Mouse (Mus musculus) megakaryocyte, adult 5-6 weeks (primary cell): ENCODE data around the gene Aplf. TPM values are rescaled to one million over a fixed set of nuclear protein-coding genes. Genes with fewer than 3 reads are reported as not detected.
"Not testable (repeated sequence)": the region's sequence is repeated elsewhere in the genome, so short reads cannot be mapped to it uniquely, and the experiment has no call there.

Experiments
- ATAC-seq: 2 replicates; pipeline ENCODE4 v1.8.0; 2016; ENCODE audit warnings: mild to moderate bottlenecking, inconsistent platforms; ENCODE audit not compliant: poor library complexity, severe bottlenecking
- total RNA-seq, 2 experiments: library from RNA; stranded (forward) in 1 of 2; stranded (reverse) in 1 of 2; fragments of 153-499, 151-499 nt in 1 of 2; fragments of 221-1000, 200-1000 nt in 1 of 2; gene quantifications; 2 replicates each; pipeline versions ENCODE4 v1.2.3 to v1.2.4; 2015 to 2017

The Aplf gene
- total RNA-seq, 2 experiments from 2014 or later, result 8.7 to 14.6 TPM

DNA sequence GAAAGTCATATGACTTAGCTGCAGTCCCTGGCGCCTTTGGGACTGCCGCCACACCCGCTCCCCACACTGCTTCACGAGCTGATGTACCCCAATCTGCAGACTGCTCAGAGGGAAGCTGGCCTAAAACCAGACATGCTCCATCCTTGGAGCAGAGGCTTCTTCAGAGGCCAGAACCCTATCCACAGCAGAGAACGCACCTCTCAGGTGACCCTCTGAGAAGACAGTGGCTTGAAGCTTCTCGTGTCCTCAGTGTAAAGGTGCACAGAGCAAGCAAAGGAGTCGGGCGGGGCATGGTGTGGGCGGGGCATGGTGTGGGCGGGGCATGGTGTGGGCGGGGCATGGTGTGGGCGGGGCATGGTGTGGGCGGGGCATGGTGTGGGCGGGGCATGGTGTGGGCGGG, 43.1 kb downstream of the Aplf start:
- not testable (repeated sequence) for ATAC-seq

GRCm38 (mm10) chr6:87623151-87623550, 48.8 kb downstream of the Aplf start:
- no peak for ATAC-seq

- ATAC-seq, result no peak
Observed at GRCm38 (mm10) chr6:87621281-87621680, 50.7 kb downstream of the Aplf start.

DNA sequence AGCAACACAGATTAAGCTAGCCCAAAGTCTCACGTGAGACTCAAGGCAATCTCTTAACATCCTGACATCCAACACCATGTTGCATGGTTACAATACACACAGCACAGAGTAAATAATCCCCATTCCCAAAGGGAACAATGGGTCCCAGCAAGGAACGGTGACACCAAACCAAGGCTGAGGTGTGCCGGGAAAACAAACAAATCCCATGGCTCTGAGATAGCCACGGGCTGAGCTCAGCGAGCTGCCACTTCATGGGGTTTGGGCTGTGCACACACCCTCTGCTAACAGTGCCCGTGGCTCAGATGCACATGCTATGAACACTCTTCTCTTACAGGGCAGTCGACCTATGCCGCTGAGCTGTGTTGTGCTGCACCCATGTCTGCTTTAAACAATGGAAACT, 54.0 kb downstream of the Aplf start:
- no peak for ATAC-seq

DNA sequence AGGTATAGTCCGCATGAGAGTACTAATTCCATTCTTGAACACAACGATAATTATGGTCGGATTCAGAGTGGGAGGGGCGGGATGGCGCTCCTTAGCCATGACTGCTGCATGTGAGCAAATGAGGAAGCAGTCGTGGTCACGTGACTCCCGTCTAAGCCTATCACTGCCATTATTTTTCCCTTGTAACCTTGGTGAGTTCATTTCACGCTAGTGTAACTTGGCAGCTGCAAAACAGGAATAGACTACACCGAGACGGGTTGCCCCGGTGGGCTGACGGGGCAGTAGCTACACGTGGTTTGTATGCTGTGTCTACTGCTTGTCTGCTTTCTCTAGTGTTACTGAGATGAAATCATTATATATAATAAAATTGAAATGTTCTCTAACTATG, 56.3 kb downstream of the Aplf start:
- no peak for ATAC-seq

- ATAC-seq, result peak; percentile 69
Observed at GRCm38 (mm10) chr6:87614794-87615695, 56.9 kb downstream of the Aplf start.

GRCm38 (mm10) chr6:87599825-87600224, 72.2 kb downstream of the Aplf start:
- ATAC-seq, result no peak

DNA sequence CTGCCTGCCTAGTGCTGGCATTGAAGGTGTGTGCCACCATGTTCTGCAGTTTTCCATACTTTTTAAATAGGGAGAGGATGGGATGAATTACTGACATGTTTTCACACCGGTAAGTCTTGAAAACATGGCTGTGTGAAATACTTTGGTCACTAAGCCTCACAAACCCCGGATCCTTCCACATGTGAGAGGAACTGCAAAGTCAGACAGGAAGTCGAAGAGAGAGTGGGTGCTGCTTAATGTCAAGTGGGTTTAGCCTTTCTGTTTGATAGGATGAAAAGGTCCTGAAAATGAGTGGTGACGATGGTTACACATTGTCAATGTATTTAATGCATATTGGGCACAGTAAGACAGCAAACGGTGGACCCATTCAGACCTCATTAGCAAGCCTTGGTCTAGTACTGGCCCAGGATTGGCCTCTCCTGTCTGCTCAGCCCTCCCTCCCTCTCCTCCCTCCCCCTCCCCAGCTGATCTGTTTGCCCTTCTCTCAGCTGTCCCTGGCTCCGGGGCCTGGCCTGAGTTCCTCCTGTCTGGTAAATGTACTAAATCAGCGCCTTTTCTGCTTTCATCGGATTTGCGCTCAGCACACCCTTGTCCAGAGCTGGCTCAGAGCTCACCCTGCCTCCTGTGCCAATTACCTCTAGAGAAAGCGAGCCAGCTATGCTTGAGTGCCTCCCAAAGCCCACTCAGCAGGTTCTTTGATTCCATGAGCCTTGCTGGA, 74.7 kb downstream of the Aplf start:
- no peak for ATAC-seq

DNA sequence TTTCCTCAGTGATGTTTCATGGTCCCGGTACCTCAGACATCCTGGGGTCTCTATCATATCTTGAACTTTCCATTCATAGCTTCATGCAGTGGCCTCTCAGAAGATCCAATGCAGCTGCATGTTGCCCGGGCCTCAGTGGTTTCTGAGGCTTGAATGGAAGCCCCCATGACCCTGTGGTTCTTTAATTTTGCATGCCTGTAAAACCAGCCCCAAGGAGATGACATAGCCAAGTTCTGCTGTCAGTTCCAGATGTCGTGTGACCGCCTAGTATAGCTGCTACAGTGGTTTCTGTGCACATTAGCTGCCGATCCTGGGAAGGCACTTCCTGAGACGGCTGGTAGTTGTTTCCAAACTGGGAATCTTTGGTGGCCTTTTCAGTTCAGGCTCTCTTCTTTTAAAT, 77.8 kb downstream of the Aplf start:
- ATAC-seq, result no peak

- peak; percentile 92 for ATAC-seq
Observed at GRCm38 (mm10) chr6:87590394-87591281, 81.4 kb downstream of the Aplf start, which contains the start of gene Prokr1. TSS of gene Prokr1 (minus strand) at chr6:87590743.

DNA sequence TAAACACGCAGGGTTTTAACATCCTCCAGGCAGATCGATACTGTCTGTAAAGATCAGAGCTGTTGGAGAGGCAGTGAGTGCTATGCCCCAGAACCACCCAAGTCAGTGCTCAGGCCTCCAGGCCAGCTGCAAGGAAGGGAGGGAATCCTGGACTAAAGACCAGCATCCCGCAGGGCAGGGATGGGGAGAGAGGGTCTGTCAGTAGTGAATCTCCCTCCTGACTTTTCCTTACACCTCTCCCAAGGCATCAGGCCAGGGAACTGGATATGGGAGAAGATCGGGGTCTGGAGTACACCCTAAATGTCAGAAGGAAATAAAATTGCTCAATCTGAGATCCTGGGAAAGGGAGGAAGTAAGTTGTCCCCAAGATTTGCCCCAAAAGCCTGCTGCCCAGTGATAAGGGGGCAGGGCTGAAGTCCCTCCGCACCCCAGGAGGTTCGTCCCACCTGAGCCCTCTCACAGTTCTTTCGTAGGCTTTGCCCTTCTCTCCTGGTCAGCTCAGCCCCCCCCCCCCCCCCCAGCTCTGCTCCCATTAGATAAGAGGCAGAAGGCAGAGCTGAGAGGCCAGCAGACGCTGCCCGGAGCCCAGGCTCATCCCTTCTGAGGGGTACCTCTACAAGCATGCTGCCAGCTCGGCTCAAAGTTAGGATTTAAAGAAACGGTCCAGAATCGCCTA, 82.1 kb downstream of the Aplf start:
- ATAC-seq, result peak; percentile 30; the same call in 1 of the 2 replicates

DNA sequence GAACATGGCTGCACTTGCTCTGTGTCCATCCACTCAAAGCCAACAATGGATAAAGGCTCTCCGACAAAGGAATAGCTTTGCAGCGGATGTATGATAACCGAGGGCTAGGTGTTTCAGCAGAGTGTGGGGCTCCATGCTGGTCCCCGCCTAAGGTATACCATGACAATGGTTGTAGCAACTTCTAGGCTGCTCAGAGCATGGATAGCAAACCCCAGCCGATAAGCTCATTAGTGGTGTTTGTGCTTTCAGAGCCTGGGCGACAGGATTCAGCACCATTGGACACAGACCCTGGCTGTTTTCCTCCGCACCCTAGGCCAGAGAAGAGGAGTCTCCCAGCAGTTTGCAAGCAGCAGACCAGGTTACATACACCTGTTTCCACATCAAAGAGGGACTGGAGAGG, 88.0 kb downstream of the Aplf start:
- no peak for ATAC-seq

- 0 out of 2 replicates have a peak, but pooled peaks have one; percentile 24 for ATAC-seq
Observed at GRCm38 (mm10) chr6:87583183-87583611, 88.8 kb downstream of the Aplf start.

DNA sequence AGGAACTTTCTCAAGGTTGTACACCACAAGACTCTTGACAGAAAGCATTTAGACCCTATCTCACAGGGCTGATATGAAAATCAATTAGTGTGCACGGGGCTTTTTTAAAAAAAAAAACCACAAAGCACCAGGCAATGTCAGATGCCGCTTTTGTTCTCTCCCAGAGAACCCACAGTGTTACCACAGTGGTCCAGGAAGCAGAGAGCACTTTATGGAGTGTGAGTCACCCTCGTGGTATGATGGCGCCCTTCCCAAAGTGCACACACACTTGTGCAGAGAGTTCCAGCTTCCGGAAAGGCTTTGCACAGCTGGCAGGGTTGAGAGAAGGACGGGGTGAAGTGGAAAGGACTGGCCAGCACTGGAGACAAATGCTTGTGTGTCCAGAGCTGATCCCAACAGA, 89.5 kb downstream of the Aplf start:
- no peak for ATAC-seq

DNA sequence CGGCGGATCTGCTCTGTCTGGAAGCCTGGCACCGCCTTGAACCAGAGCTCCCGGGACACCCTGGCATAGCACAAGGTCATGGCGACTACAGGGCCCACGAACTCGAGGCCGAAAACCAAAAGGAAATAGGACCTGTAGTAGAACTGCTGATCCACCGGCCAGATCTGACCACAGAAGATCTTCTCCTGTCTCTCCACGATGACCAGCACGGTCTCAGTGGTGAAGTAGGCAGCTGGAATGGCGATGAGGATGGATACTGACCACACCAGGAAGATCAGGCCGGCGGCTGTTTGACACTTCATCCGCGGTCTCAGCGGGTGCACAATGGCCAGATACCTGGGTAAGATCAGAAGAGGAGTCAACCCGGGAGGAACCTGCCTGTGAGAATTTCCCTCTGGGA, 90.4 kb downstream of the Aplf start:
- no peak for ATAC-seq

- no peak for ATAC-seq
Observed at GRCm38 (mm10) chr6:87581071-87581470, 90.9 kb downstream of the Aplf start.
